Mouse (Mus musculus): ENCODE data around the gene Fam186a.
A peak's percentile ranks its signal among the peaks of the same experiment; 100 is the strongest.
"Not testable (repeated sequence)": the region's sequence is repeated elsewhere in the genome, so short reads cannot be mapped to it uniquely, and the experiment has no call there.

Fam186a gene

GRCm38 (mm10) chr15:99966961-99967360 is at the start of gene Fam186a:
Gene Fam186a, minus strand, starts transcription at chr15:99967061.
- no peak for DNase-seq (ENCODE audit: low read depth)

- DNase-seq (ENCODE audit: low read depth): no peak
Observed at GRCm38 (mm10) chr15:100006180-100006579, 39.3 kb upstream of the Fam186a start.

- DNase-seq (ENCODE audit: low read depth): no peak
Observed at GRCm38 (mm10) chr15:100004677-100005273, 37.9 kb upstream of the Fam186a start.

- DNase-seq (ENCODE audit: low read depth): no peak
Observed at GRCm38 (mm10) chr15:99999390-99999789, 32.5 kb upstream of the Fam186a start.

- DNase-seq (ENCODE audit: low read depth): no peak
Observed at GRCm38 (mm10) chr15:99997114-99997804, 30.4 kb upstream of the Fam186a start.

GRCm38 (mm10) chr15:99993100-99993499 is 26.2 kb upstream of the Fam186a start:
- DNase-seq (ENCODE audit: low read depth): no peak

GRCm38 (mm10) chr15:99979715-99980114 is 12.9 kb upstream of the Fam186a start:
- no peak for DNase-seq (ENCODE audit: low read depth)

- DNase-seq (ENCODE audit: low read depth): no peak
Observed at GRCm38 (mm10) chr15:99979266-99979665, 12.4 kb upstream of the Fam186a start.

- not testable (repeated sequence) for DNase-seq (ENCODE audit: low read depth)
Observed at GRCm38 (mm10) chr15:99976121-99976520, 9.3 kb upstream of the Fam186a start.

- DNase-seq (ENCODE audit: low read depth): no peak
Observed at GRCm38 (mm10) chr15:99974476-99975220, 7.8 kb upstream of the Fam186a start.

GRCm38 (mm10) chr15:99972989-99973911 is 6.4 kb upstream of the Fam186a start:
- peak; percentile 51 for DNase-seq (ENCODE audit: low read depth)

GRCm38 (mm10) chr15:99972361-99972988 is 5.6 kb upstream of the Fam186a start:
- peak; percentile 88 for DNase-seq (ENCODE audit: low read depth)

- no peak for DNase-seq (ENCODE audit: low read depth)
Observed at GRCm38 (mm10) chr15:99970606-99971005, 3.7 kb upstream of the Fam186a start.

GRCm38 (mm10) chr15:99969765-99970164 is 2.9 kb upstream of the Fam186a start, which contains the start of gene Larp4:
Gene Larp4, plus strand, starts transcription at chr15:99970065.
- not testable (repeated sequence) for DNase-seq (ENCODE audit: low read depth)

GRCm38 (mm10) chr15:99965103-99965775 is 1.6 kb downstream of the Fam186a start:
- DNase-seq (ENCODE audit: low read depth): no peak

GRCm38 (mm10) chr15:99955324-99955723 is 11.5 kb downstream of the Fam186a start:
- no peak for DNase-seq (ENCODE audit: low read depth)

- DNase-seq (ENCODE audit: low read depth): no peak
Observed at GRCm38 (mm10) chr15:99940970-99941630, 25.8 kb downstream of the Fam186a start.

GRCm38 (mm10) chr15:99940426-99940825 is 26.4 kb downstream of the Fam186a start:
- no peak for DNase-seq (ENCODE audit: low read depth)

GRCm38 (mm10) chr15:99937841-99938240 is 29.0 kb downstream of the Fam186a start:
- no peak for DNase-seq (ENCODE audit: low read depth)

GRCm38 (mm10) chr15:99936659-99937058 is 30.2 kb downstream of the Fam186a start:
- DNase-seq (ENCODE audit: low read depth): no peak

Data from c-Kit-positive CD71-positive TER-119-negative erythroid progenitor cells, embryonic 14.5 days (primary cell).